Mouse (Mus musculus) stomach, embryonic 15.5 days (tissue): ENCODE data around the gene Rreb1. TPM values are rescaled to one million over a fixed set of nuclear protein-coding genes. Genes with fewer than 3 reads are reported as not detected.
A peak's percentile ranks its signal among the peaks of the same experiment; 100 is the strongest.

Experiments used
- ATAC-seq: fragments of 200-750 bp; cut with Nextera tagmentation; 2 replicates; pipeline ENCODE4 v1.8.0; 2017; ENCODE audit warnings: low read depth, moderate number of reproducible peaks, moderate TSS enrichment; ENCODE audit not compliant: insufficient read depth, low FRiP score
- H3K27ac ChIP-seq: fragments of 300-500 bp; sonication (generic); 2 replicates; pipeline ENCODE4 v1.5.1; 2015; ENCODE audit warnings: mild to moderate bottlenecking, inconsistent platforms
- H3K27me3 ChIP-seq: fragments of 300-500 bp; sonication (generic); replicated peaks from 2 replicates; pipeline ENCODE4 v1.6.1; 2015; ENCODE audit warnings: inconsistent platforms
- H3K36me3 ChIP-seq: fragments of 300-500 bp; sonication (generic); 2 replicates; pipeline ENCODE4 v1.6.1; 2015; ENCODE audit warnings: inconsistent platforms
- H3K4me1 ChIP-seq: fragments of 300-500 bp; sonication (generic); 2 replicates; pipeline ENCODE4 v1.6.1; 2015; ENCODE audit warnings: inconsistent platforms
- H3K4me2 ChIP-seq: fragments of 300-500 bp; sonication (generic); 2 replicates; pipeline ENCODE4 v1.6.1; 2015; ENCODE audit warnings: mild to moderate bottlenecking, inconsistent platforms
- H3K4me3 ChIP-seq: fragments of 300-500 bp; sonication (generic); replicated peaks from 2 replicates; pipeline ENCODE4 v1.5.1; 2015; ENCODE audit warnings: inconsistent platforms
- H3K9ac ChIP-seq: fragments of 300-500 bp; sonication (generic); 2 replicates; pipeline ENCODE4 v1.6.1; 2015; ENCODE audit warnings: inconsistent platforms
- H3K9me3 ChIP-seq: fragments of 300-500 bp; sonication (generic); 2 replicates; pipeline ENCODE4 v1.6.1; 2016; ENCODE audit warnings: inconsistent platforms
- WGBS: fragments of 180-500 bp; shearing (Covaris S2); methylation state at CpG from one replicate; pipeline ENCODE4 v1.1.7; 2015; 5-methylcytosine and 5-hydroxymethylcytosine counted together
- polyA plus RNA-seq: library from polyadenylated mRNA; unstranded; fragments of >200 nt; fragmentation: Nextera tagmentation; extraction: Ambion mirVana; gene quantifications from 2 replicates; pipeline ENCODE4 v1.2.1, GENCODE M21; 2015

Gene Rreb1
- polyA plus RNA-seq, 1 experiment from 2014 or later, result 12.8 TPM

- ATAC-seq, result no peak
- H3K36me3 ChIP-seq, result 0 out of 2 replicates have a peak, but pooled peaks cover 3% of the 10 kb centered on the region
- no peak overlapping the region for H3K9ac ChIP-seq
- peaks cover 31% of the 10 kb centered on the region for H3K4me1 ChIP-seq
- no peaks in the 10 kb centered on the region for H3K9me3 ChIP-seq
- 88% methylated on average over 2 of the region's 2 CpGs for WGBS
- H3K4me3 ChIP-seq, result no peak overlapping the region
- no peak overlapping the region for H3K27ac ChIP-seq
- no peak overlapping the region for H3K4me2 ChIP-seq
- H3K27me3 ChIP-seq, result no peaks in the 10 kb centered on the region
Observed at GRCm38 (mm10) chr13:37885392-37885791, 107.2 kb downstream of the Rreb1 start.

DNA sequence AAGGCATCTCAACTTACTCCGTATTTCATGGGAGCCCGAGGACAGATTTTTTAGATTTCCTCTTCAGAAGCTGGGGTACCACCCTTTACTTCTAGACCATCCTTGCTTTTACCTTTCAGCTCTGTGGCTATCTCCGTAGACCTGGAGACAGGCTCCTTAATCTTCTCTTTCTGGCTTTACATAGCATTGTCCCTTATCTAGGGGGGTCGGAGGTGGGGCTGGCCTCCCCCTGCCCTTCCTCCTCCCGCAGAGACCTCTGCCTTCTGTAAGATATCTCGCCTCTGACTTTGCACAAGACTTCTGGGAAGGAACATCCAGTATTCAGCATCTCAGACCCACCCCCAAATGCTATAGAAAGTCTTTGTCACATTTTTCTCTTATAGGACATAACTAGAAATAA is 107.8 kb downstream of the Rreb1 start:
- no peak overlapping the region for H3K9ac ChIP-seq
- 0 out of 2 replicates have a peak, but pooled peaks cover 6% of the 10 kb centered on the region for H3K36me3 ChIP-seq
- 70% methylated on average over 6 of the region's 6 CpGs for WGBS
- no peak for ATAC-seq
- no peak overlapping the region for H3K27ac ChIP-seq
- no peak overlapping the region for H3K4me2 ChIP-seq
- H3K9me3 ChIP-seq, result no peaks in the 10 kb centered on the region
- H3K4me3 ChIP-seq, result no peak overlapping the region
- peaks cover 25% of the 10 kb centered on the region for H3K4me1 ChIP-seq
- H3K27me3 ChIP-seq, result no peaks in the 10 kb centered on the region

DNA sequence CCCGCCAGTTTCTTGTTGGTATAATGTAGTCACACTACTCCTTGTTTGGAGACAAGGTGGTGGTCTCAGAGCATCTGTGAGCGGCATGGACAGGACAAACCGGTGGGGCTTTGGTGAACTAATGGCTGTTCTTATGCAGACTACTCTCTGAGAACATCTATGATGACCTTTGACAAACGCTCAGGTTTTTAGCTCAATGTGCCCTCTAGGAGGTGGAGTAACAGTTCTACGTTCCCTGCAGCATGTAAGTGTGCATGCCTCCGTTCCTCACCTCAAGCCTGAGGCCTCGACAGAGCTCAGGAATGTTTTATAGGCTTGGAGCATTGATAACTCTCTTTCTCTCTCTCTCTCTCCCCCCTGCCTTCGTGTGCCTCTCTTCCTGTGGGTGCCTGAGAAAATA is 116.6 kb downstream of the Rreb1 start:
- no peak for ATAC-seq
- WGBS, result 69% methylated on average over 8 of the region's 8 CpGs
- no peak overlapping the region for H3K4me3 ChIP-seq
- 0 out of 2 replicates have a peak, but pooled peaks cover 4% of the 10 kb centered on the region for H3K4me1 ChIP-seq
- H3K4me2 ChIP-seq, result no peak overlapping the region
- no peak overlapping the region for H3K9ac ChIP-seq
- H3K9me3 ChIP-seq, result no peaks in the 10 kb centered on the region
- H3K36me3 ChIP-seq, result peaks cover 34% of the 10 kb centered on the region
- H3K27me3 ChIP-seq, result no peaks in the 10 kb centered on the region
- H3K27ac ChIP-seq, result peak overlapping the region; percentile 70; the same call in 1 of the 2 replicates

- H3K27ac ChIP-seq, result peak overlapping the region; percentile 70
- H3K4me3 ChIP-seq, result no peak overlapping the region
- peaks cover 34% of the 10 kb centered on the region for H3K36me3 ChIP-seq
- H3K4me1 ChIP-seq, result 0 out of 2 replicates have a peak, but pooled peaks cover 4% of the 10 kb centered on the region
- H3K4me2 ChIP-seq, result no peak overlapping the region
- H3K9me3 ChIP-seq, result no peaks in the 10 kb centered on the region
- H3K9ac ChIP-seq, result no peak overlapping the region
- peak; percentile 90 for ATAC-seq
- 63% methylated on average over 6 of the region's 6 CpGs for WGBS
- no peaks in the 10 kb centered on the region for H3K27me3 ChIP-seq
Observed at GRCm38 (mm10) chr13:37895564-37896254, 117.5 kb downstream of the Rreb1 start.

- ATAC-seq, result no peak
- Histone ChIP-seq H3K4me3 (no peak overlapping the region), H3K4me2 (no peak overlapping the region), H3K4me1 (0 out of 2 replicates have a peak, but pooled peaks cover 4% of the 10 kb centered on the region), H3K27me3 (no peaks in the 10 kb centered on the region), H3K36me3 (peaks cover 34% of the 10 kb centered on the region), H3K9ac (no peak overlapping the region), H3K9me3 (no peaks in the 10 kb centered on the region), H3K27ac (no peak overlapping the region)
- WGBS, result 78% methylated on average over 1 of the region's 1 CpGs
Observed at GRCm38 (mm10) chr13:37896423-37896822, 118.2 kb downstream of the Rreb1 start.

DNA sequence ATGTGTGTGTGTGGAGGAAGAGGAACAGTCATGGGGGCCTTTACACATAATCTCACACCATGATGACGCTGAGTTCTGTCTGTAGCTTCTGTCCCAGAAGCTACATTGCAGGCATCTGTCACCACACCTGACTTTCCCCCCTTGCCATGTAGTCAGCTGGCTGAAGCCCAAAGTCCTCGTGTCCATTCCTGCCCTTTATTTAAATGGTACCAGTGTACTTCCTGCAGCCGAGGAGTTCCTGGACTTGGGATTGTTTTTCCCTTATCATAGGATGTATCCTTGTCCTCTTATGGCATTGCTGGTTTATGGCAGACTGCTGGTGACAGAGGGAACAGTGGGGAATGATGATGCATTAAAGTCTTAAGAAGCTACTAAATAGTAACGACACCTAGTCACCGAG is 120.6 kb downstream of the Rreb1 start:
- Histone ChIP-seq H3K9ac (no peak overlapping the region), H3K9me3 (no peaks in the 10 kb centered on the region), H3K27ac (no peak overlapping the region), H3K36me3 (peaks cover 34% of the 10 kb centered on the region), H3K4me1 (0 out of 2 replicates have a peak, but pooled peaks cover 4% of the 10 kb centered on the region), H3K4me3 (no peak overlapping the region), H3K4me2 (no peak overlapping the region), H3K27me3 (no peaks in the 10 kb centered on the region)
- no peak for ATAC-seq
- 78% methylated on average over 5 of the region's 5 CpGs for WGBS

DNA sequence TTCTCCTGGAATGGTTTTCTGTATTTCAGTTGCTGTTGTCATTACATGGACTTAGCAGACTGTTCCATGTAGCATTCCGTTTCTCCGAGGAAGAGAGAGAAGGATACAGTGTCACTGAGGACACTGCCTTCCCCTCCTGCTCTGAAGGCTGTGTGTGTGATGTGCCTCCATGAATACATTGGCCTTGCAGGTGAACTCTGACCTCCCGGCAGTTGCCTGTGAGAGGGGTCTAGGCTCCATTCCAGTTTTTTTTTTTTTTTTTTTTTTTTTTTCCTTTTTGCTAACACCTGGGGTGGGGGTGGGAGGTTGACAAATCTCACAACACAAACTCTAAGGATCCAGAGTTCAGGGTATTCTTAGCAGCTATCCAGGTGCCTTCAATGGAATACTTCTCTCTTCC is 124.8 kb downstream of the Rreb1 start:
- no peaks in the 10 kb centered on the region for H3K9me3 ChIP-seq
- no peak overlapping the region for H3K27ac ChIP-seq
- H3K4me1 ChIP-seq, result no peaks in the 10 kb centered on the region
- no peak overlapping the region for H3K9ac ChIP-seq
- peaks cover 20% of the 10 kb centered on the region for H3K36me3 ChIP-seq
- no peak overlapping the region for H3K4me3 ChIP-seq
- ATAC-seq, result no peak
- 86% methylated on average over 3 of the region's 3 CpGs for WGBS
- no peaks in the 10 kb centered on the region for H3K27me3 ChIP-seq
- no peak overlapping the region for H3K4me2 ChIP-seq

DNA sequence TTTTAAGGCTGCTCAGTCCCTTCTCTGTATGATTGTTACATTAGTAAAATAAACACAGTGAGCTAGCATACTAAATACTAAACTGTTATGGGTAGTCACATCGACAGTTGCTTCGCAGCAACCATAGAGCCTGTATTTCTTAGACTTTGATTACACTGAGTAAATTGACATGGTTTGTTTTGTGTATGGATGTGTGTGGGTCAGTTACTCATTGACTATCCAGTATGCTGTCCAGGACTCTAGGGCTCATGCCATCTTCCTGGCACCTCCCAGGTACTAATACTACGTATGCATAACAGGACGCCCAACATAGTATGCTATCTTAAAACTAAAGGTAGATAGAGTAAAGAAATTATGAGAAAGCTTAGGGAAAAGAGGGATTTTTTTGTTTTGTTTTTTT is 125.3 kb downstream of the Rreb1 start:
- WGBS, result 92% methylated on average over 4 of the region's 4 CpGs
- Histone ChIP-seq H3K27ac (no peak overlapping the region), H3K4me3 (no peak overlapping the region), H3K36me3 (peaks cover 20% of the 10 kb centered on the region), H3K4me1 (no peaks in the 10 kb centered on the region), H3K27me3 (no peaks in the 10 kb centered on the region), H3K9me3 (no peaks in the 10 kb centered on the region), H3K4me2 (no peak overlapping the region), H3K9ac (no peak overlapping the region)
- no peak for ATAC-seq

DNA sequence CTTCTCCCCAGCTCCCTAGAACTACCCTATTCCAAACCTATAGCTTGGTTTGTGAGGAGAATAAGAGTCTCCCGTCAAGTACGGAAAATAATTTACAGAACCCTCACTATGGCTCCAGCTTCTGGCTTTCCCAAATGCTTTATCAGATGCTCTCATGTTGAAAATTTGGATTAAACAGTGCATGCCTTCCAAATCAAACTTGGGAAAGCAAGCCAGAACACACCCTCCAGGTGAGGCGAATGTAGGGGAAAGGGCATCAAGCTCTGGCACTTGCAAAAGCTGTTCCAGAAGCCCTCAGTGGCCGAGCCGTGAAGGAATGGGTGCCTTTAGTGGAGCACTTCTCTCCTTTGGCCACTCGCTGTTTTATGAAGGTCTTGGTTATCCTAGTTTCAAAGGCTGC is 126.2 kb downstream of the Rreb1 start:
- Histone ChIP-seq H3K9ac (no peak overlapping the region), H3K4me2 (no peak overlapping the region), H3K9me3 (no peaks in the 10 kb centered on the region), H3K36me3 (peaks cover 20% of the 10 kb centered on the region; the same call in 1 of the 2 replicates), H3K4me1 (0 out of 2 replicates have a peak, but pooled peaks cover 5% of the 10 kb centered on the region), H3K27ac (no peak overlapping the region), H3K27me3 (no peaks in the 10 kb centered on the region), H3K4me3 (no peak overlapping the region)
- ATAC-seq, result no peak
- 87% methylated on average over 6 of the region's 6 CpGs for WGBS

DNA sequence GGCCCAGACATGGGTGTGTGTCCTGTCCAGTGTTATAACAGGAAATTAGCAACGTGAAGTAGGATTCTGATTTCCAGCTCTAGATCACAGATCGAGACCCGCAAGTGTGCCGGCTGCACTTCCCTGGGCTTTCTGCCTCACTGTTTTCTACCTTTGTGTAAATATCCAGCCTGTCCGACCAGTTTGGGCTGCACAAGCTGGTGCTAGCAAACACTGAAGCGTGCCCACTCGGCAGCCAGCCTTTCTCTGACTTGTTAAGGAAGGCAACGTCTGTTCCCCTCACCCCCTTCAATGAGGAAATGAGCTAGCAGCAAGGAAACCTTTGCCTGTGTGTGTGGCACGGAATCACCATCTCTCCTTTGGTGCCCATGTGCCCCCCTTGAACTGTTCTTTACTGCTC is 129.9 kb downstream of the Rreb1 start:
- H3K27ac ChIP-seq, result peak overlapping the region; percentile 85
- no peaks in the 10 kb centered on the region for H3K27me3 ChIP-seq
- H3K4me2 ChIP-seq, result no peak overlapping the region
- H3K36me3 ChIP-seq, result 0 out of 2 replicates have a peak, but pooled peaks cover 13% of the 10 kb centered on the region
- peaks cover 16% of the 10 kb centered on the region for H3K4me1 ChIP-seq
- no peak overlapping the region for H3K4me3 ChIP-seq
- ATAC-seq, result peak; percentile 84
- no peaks in the 10 kb centered on the region for H3K9me3 ChIP-seq
- 70% methylated on average over 9 of the region's 9 CpGs for WGBS
- no peak overlapping the region for H3K9ac ChIP-seq

GRCm38 (mm10) chr13:37908493-37908892 is 130.3 kb downstream of the Rreb1 start:
- peak; percentile 15; the same call in 1 of the 2 replicates for ATAC-seq
- WGBS, result 54% methylated on average over 6 of the region's 6 CpGs
- Histone ChIP-seq H3K9me3 (no peaks in the 10 kb centered on the region), H3K36me3 (0 out of 2 replicates have a peak, but pooled peaks cover 13% of the 10 kb centered on the region), H3K27me3 (no peaks in the 10 kb centered on the region), H3K4me3 (no peak overlapping the region), H3K4me1 (peaks cover 16% of the 10 kb centered on the region), H3K4me2 (no peak overlapping the region), H3K27ac (peak overlapping the region; percentile 85), H3K9ac (no peak overlapping the region)

GRCm38 (mm10) chr13:37909225-37909624 is 131.0 kb downstream of the Rreb1 start:
- no peaks in the 10 kb centered on the region for H3K9me3 ChIP-seq
- no peak overlapping the region for H3K4me2 ChIP-seq
- no peaks in the 10 kb centered on the region for H3K27me3 ChIP-seq
- ATAC-seq, result no peak
- H3K4me1 ChIP-seq, result peaks cover 16% of the 10 kb centered on the region
- no peak overlapping the region for H3K9ac ChIP-seq
- 61% methylated on average over 2 of the region's 2 CpGs for WGBS
- H3K36me3 ChIP-seq, result 0 out of 2 replicates have a peak, but pooled peaks cover 13% of the 10 kb centered on the region
- H3K4me3 ChIP-seq, result no peak overlapping the region
- peak overlapping the region; percentile 85; the same call in 1 of the 2 replicates for H3K27ac ChIP-seq
